Mouse (Mus musculus) lung, postnatal 0 days (tissue): Measurements from ENCODE around the gene Ppef2. TPM values are rescaled to one million over a fixed set of nuclear protein-coding genes. Genes with fewer than 3 reads are reported as not detected.

Experiments used
- ATAC-seq: fragments of 200-750 bp; cut with Nextera tagmentation; 2 replicates; pipeline ENCODE4 v1.8.0; 2017; ENCODE audit warnings: moderate library complexity
- DNase-seq: peaks from one replicate; pipeline ENCODE4 v3.0.0-alpha.2; 2016; ENCODE audit warnings: low spot score
- H3K27ac ChIP-seq: fragments of 300-500 bp; sonication (generic); 2 replicates; pipeline ENCODE4 v1.5.1; 2014; ENCODE audit warnings: antibody characterized with exemption, mild to moderate bottlenecking, low read length, mixed read lengths
- H3K27me3 ChIP-seq: fragments of 300-500 bp; sonication (generic); replicated peaks from 2 replicates; pipeline ENCODE4 v1.6.1; 2014; ENCODE audit warnings: low read length, mixed read lengths; ENCODE audit not compliant: insufficient read depth
- H3K36me3 ChIP-seq: fragments of 300-500 bp; sonication (generic); 2 replicates; pipeline ENCODE4 v1.6.1; 2014; ENCODE audit warnings: low read length, mixed read lengths; ENCODE audit not compliant: insufficient read depth
- H3K4me1 ChIP-seq: fragments of 300-500 bp; sonication (generic); 2 replicates; pipeline ENCODE4 v1.6.1; 2014; ENCODE audit warnings: antibody characterized with exemption, low read depth, low read length, mixed read lengths; ENCODE audit not compliant: insufficient read depth
- H3K4me2 ChIP-seq: fragments of 300-500 bp; sonication (generic); replicated peaks from 2 replicates; pipeline ENCODE4 v1.6.1; 2014; ENCODE audit warnings: low read depth, mild to moderate bottlenecking, low read length, moderate library complexity, mixed read lengths
- H3K4me3 ChIP-seq: fragments of 300-500 bp; sonication (generic); 2 replicates; pipeline ENCODE4 v1.5.1; 2014; ENCODE audit warnings: low read depth, low read length
- H3K9ac ChIP-seq: fragments of 300-500 bp; sonication (generic); replicated peaks from 2 replicates; pipeline ENCODE4 v1.6.1; 2014; ENCODE audit warnings: low read depth, mild to moderate bottlenecking
- H3K9me3 ChIP-seq: fragments of 300-500 bp; sonication (generic); 2 replicates; pipeline ENCODE4 v1.6.1; 2016; ENCODE audit warnings: low read length, mixed read lengths
- CTCF ChIP-seq: IDR thresholded peaks from 2 replicates; pipeline ENCODE4 v1.5.1; 2016; ENCODE audit warnings: antibody characterized with exemption, mild to moderate bottlenecking
- EP300 ChIP-seq: IDR thresholded peaks from 2 replicates; pipeline ENCODE4 v1.6.1; 2016; ENCODE audit warnings: antibody characterized with exemption, mild to moderate bottlenecking, control low read depth
- WGBS: fragments of 180-500 bp; shearing (Covaris S2); extraction: QIAGEN DNeasy Blood & Tissue Kit; methylation state at CpG from one replicate; pipeline ENCODE4 v1.1.7; 2014; 5-methylcytosine and 5-hydroxymethylcytosine counted together
- polyA plus RNA-seq: library from polyadenylated mRNA; unstranded; fragments of >200 nt; fragmentation: Nextera tagmentation; extraction: Ambion mirVana; gene quantifications from 2 replicates; pipeline ENCODE4 v1.2.1, GENCODE M21; 2015

Gene Ppef2
- polyA plus RNA-seq, 1 experiment from 2014 or later, result 0.14 TPM

DNA sequence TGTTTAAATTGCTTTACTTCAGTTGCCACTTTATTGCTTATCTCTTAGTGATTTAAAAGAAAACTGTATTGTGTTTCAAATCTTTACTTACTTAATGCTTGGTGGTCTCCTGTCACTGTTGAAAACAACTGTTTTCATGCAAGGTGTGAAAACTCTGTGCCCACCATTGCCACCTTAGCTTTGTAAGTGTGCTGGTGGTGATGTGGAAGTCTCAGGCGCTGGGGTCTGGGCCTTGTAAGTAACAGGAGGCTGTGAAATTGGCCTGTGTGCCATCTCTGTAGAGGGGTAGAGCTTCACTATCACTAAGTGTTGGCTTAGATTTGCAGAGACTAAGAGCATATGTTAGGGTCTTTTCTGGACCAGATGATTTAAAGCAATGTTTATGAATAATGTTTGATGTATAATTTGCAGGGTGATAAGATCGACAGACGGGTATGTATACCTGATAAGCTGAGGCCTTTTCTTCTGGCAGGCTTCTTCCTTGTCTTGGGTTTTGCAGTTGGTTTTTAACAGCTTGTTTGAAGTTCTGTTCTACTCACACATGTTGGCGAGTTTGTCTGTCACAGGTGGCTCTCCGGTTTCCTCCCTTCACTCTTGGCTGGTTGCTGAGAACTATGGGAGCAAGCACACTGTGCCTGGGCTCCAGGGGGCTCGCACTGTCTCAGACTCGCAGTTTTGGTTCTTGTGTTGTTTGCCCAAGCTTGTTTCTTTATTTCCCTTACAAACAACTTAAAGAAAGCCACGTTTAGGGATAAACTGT is 72.8 kb downstream of the Ppef2 start:
- no peak overlapping the region for H3K4me2 ChIP-seq
- no peak overlapping the region for H3K9ac ChIP-seq
- TF ChIP-seq EP300 (no peak), CTCF (no peak)
- DNase-seq (no peak), ATAC-seq (no peak)
- H3K36me3 ChIP-seq, result peaks cover 39% of the 10 kb centered on the region
- no peak overlapping the region for H3K4me3 ChIP-seq
- H3K9me3 ChIP-seq, result no peaks in the 10 kb centered on the region
- no peaks in the 10 kb centered on the region for H3K4me1 ChIP-seq
- H3K27ac ChIP-seq, result no peak overlapping the region
- 73% methylated on average over 8 of the region's 8 CpGs for WGBS
- H3K27me3 ChIP-seq, result no peaks in the 10 kb centered on the region

Other genes starting within 250 kb of the Ppef2 start
- gene Cdkl2, start 212.4 kb downstream of the Ppef2 start, polyA plus RNA-seq, result 5.1 and 6.2 TPM in 2 replicates
- gene G3bp2, start 172.6 kb downstream of the Ppef2 start, polyA plus RNA-seq, result 95.2 and 102 TPM in 2 replicates
- 28.8 and 31.7 TPM in 2 replicates for gene Uso1, start 118.3 kb downstream of the Ppef2 start, polyA plus RNA-seq
- gene U90926, start 40.9 kb downstream of the Ppef2 start, polyA plus RNA-seq, result not detected in 2 replicates
- gene Naaa, start 21.9 kb upstream of the Ppef2 start, polyA plus RNA-seq, result 27.2 and 27.8 TPM in 2 replicates
- 14.8 and 15.0 TPM in 2 replicates for gene Sdad1, start 54.2 kb upstream of the Ppef2 start, polyA plus RNA-seq
- not detected in 2 replicates for gene Cxcl9, start 71.8 kb upstream of the Ppef2 start, polyA plus RNA-seq
- 37.0 and 46.5 TPM in 2 replicates for gene Art3, start 75.5 kb upstream of the Ppef2 start, polyA plus RNA-seq
- 0.49 and 3.1 TPM in 2 replicates for gene Cxcl10, start 92.6 kb upstream of the Ppef2 start, polyA plus RNA-seq
- gene Nup54, start 178.9 kb upstream of the Ppef2 start, polyA plus RNA-seq, result 19.7 and 20.3 TPM in 2 replicates